Mouse (Mus musculus) liver, adult 2 months (tissue): ENCODE results near the gene Etfbkmt.

ENCODE experiments used
- CTCF ChIP-seq: fragments of 200-500 bp; IDR thresholded peaks from 2 replicates; pipeline ENCODE4 v1.5.1; 2011; ENCODE audit warnings: low read depth, low read length, control low read depth
- POLR2A ChIP-seq: fragments of 200-500 bp; IDR thresholded peaks from 2 replicates; pipeline ENCODE4 v1.6.1; 2011; ENCODE audit warnings: low read length, control low read depth; ENCODE audit not compliant: insufficient read depth; ENCODE audit errors: extremely low read depth

- TF ChIP-seq CTCF: no peak
- no peak for TF ChIP-seq POLR2A
These were observed 5.5 kb downstream of the Etfbkmt start for GRCm38 (mm10) chr6:149145143-149145542.
